ENCODE assay signal across 19 mouse cellular contexts in the genomic region with DNA sequence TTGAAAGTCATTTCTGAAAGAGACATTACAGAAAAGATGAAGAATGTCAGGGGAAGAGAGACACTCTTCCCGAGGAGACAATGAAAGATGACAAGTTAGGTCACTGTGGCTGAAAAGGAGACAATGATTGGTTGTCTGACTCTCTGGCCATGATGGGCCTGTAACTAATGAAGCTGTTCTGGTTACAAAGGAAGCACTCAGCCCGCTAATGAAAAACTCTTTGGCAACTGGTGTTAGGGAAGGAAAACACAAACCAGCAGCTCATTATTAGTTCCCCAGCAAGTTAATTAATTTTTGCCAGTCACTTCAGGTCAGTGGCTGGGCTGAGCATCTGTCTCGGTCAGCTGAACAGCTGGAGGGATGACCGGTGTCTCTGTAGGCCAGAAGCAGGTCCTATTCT.
DNase-seq lines count a peak whose midpoint lies in the region; ATAC-seq lines count a peak whose summit lies in the region.
"Had no signal": no experiment of that assay in that cellular context is flagged by ENCODE, and none has a peak within 500 bp of the region (broad histone marks: within the 10 kb centered on the region; RNA-seq: fewer than 3 reads in every experiment).

No protein-coding gene starts in this region.

- no peaks in the 10 kb centered on the region for H3K4me1 ChIP-seq in forebrain, embryonic 14.5 days (ENCODE audit: control insufficient read depth, insufficient read depth, low read length)
- no peaks in the 10 kb centered on the region; the same call in 1 of the 2 replicates for H3K4me1 ChIP-seq in forebrain, embryonic 13.5 days
- no peaks in the 10 kb centered on the region for H3K4me1 ChIP-seq in forebrain, embryonic 12.5 days
- H3K4me1 ChIP-seq: embryonic facial prominence, embryonic 15.5 days; limb, embryonic 15.5 days; midbrain, embryonic 12.5 days; neural tube, embryonic 13.5 days; stomach, embryonic 15.5 days had no signal

- no peak overlapping the region for H3K4me3 ChIP-seq in forebrain, embryonic 14.5 days (ENCODE audit: low read depth, low read length)
- H3K4me3 ChIP-seq in forebrain, embryonic 13.5 days, result no peak overlapping the region
- H3K4me3 ChIP-seq in forebrain, embryonic 12.5 days (replicated peaks), result no peak overlapping the region
- H3K4me3 ChIP-seq: embryonic facial prominence, embryonic 15.5 days; limb, embryonic 15.5 days; midbrain, embryonic 12.5 days; neural tube, embryonic 13.5 days; stomach, embryonic 15.5 days had no signal

- peak; percentile 41 for DNase-seq in forebrain, embryonic 14.5 days (ENCODE audit: low spot score)
- DNase-seq in kidney, postnatal 10 days, result peak; percentile 6
- DNase-seq in kidney, adult 9 months, result no peak
- peak; percentile 8 for DNase-seq in brain, adult 2 months (ENCODE audit: low read depth, low spot score)
- peak; percentile 94 for DNase-seq in retina, postnatal 1 day
- DNase-seq: cerebellum, adult 8-10 months; gastrocnemius, postnatal 10 days; kidney, postnatal 14 days; thymus, adult 18-20 months; thymus, postnatal 4 days had no signal

- H3K9ac ChIP-seq in forebrain, embryonic 14.5 days (ENCODE audit: low read length), result no peak overlapping the region
- no peak overlapping the region for H3K9ac ChIP-seq in forebrain, embryonic 13.5 days
- H3K9ac ChIP-seq in forebrain, embryonic 12.5 days, result no peak overlapping the region
- H3K9ac ChIP-seq: embryonic facial prominence, embryonic 15.5 days; limb, embryonic 15.5 days; midbrain, embryonic 12.5 days; neural tube, embryonic 13.5 days; stomach, embryonic 15.5 days had no signal

- 28% methylated on average over 4 of the region's 4 CpGs for WGBS in forebrain, embryonic 14.5 days
- WGBS in forebrain, embryonic 13.5 days, result 24% methylated on average over 4 of the region's 4 CpGs
- WGBS in forebrain, embryonic 12.5 days, result 27% methylated on average over 4 of the region's 4 CpGs

- ATAC-seq in forebrain, embryonic 14.5 days, result no peak
- ATAC-seq in forebrain, embryonic 13.5 days, result no peak
- no peak for ATAC-seq in forebrain, embryonic 12.5 days (ENCODE audit: low FRiP score)
- ATAC-seq: intestine, postnatal 0 days; lung, postnatal 0 days had no signal

- H3K36me3 ChIP-seq in forebrain, embryonic 14.5 days (ENCODE audit: control insufficient read depth, insufficient read depth, low read length), result no peaks in the 10 kb centered on the region
- H3K36me3 ChIP-seq in forebrain, embryonic 13.5 days (ENCODE audit: poor library complexity, severe bottlenecking), result no peaks in the 10 kb centered on the region
- no peaks in the 10 kb centered on the region for H3K36me3 ChIP-seq in forebrain, embryonic 12.5 days (replicated peaks)
- H3K36me3 ChIP-seq: embryonic facial prominence, embryonic 15.5 days; limb, embryonic 15.5 days; midbrain, embryonic 12.5 days; neural tube, embryonic 13.5 days; stomach, embryonic 15.5 days had no signal

- H3K4me2 ChIP-seq in forebrain, embryonic 14.5 days (ENCODE audit: low read length), result no peak overlapping the region
- no peak overlapping the region for H3K4me2 ChIP-seq in forebrain, embryonic 13.5 days
- no peak overlapping the region for H3K4me2 ChIP-seq in forebrain, embryonic 12.5 days
- H3K4me2 ChIP-seq: embryonic facial prominence, embryonic 15.5 days; limb, embryonic 15.5 days; midbrain, embryonic 12.5 days; neural tube, embryonic 13.5 days; stomach, embryonic 15.5 days had no signal

- no peak overlapping the region for H3K27ac ChIP-seq in forebrain, embryonic 14.5 days (ENCODE audit: low read depth, low read length)
- H3K27ac ChIP-seq in forebrain, embryonic 13.5 days, result no peak overlapping the region
- H3K27ac ChIP-seq in forebrain, embryonic 12.5 days, result no peak overlapping the region
- H3K27ac ChIP-seq: embryonic facial prominence, embryonic 15.5 days; limb, embryonic 15.5 days; midbrain, embryonic 12.5 days; neural tube, embryonic 13.5 days; stomach, embryonic 15.5 days had no signal

- no peaks in the 10 kb centered on the region for H3K9me3 ChIP-seq in forebrain, embryonic 14.5 days (replicated peaks; ENCODE audit: control insufficient read depth, low read length)
- no peaks in the 10 kb centered on the region for H3K9me3 ChIP-seq in forebrain, embryonic 13.5 days (replicated peaks)
- H3K9me3 ChIP-seq in forebrain, embryonic 12.5 days, result no peaks in the 10 kb centered on the region
- H3K9me3 ChIP-seq: embryonic facial prominence, embryonic 15.5 days; limb, embryonic 15.5 days; midbrain, embryonic 12.5 days; neural tube, embryonic 13.5 days; stomach, embryonic 15.5 days had no signal

- H3K27me3 ChIP-seq in forebrain, embryonic 14.5 days (replicated peaks; ENCODE audit: control insufficient read depth, insufficient read depth, low read length), result no peaks in the 10 kb centered on the region
- no peaks in the 10 kb centered on the region for H3K27me3 ChIP-seq in forebrain, embryonic 13.5 days
- no peaks in the 10 kb centered on the region for H3K27me3 ChIP-seq in forebrain, embryonic 12.5 days
- H3K27me3 ChIP-seq: embryonic facial prominence, embryonic 15.5 days; limb, embryonic 15.5 days; midbrain, embryonic 12.5 days; neural tube, embryonic 13.5 days; stomach, embryonic 15.5 days had no signal
